ENCODE assay signal across 9 mouse cellular contexts in the genomic region with DNA sequence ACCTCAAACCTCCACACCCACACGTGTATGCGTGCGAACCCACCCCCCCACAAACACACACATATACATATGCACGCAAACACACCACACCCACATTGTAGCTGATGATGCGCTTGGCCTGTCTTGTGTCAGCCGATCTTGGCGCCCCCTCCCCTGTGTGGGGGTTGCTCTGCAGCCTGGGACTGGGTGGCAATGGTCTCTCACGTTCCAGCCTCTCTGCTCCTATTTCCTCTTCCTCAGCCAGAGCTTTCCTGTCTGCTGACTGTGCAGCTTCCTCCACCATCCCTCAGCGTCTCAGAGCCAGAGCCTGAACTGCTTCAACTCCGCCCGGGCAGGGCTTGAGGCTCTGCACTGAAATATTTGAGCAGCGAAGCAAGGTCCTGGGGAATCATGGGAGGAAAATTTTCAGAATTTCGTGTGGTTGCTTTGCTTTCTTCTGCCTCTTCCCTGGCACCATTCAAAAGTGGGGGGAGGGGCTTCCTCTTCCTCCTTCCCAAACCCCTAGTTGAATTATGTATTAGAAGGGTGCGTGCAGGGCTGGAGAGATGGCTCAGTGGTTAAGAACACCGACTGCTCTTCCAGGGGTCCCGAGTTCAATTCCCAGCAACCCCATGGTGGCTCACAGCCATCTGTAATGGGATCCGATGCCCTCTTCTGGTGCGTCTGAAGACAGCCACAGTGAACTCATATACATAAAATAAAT. TPM values are rescaled to one million over a fixed set of nuclear protein-coding genes. Genes with fewer than 3 reads are reported as not detected.
A peak's percentile ranks its signal among the peaks of the same experiment; 100 is the strongest.
DNase-seq lines count a peak whose midpoint lies in the region; ATAC-seq and TF ChIP-seq lines count a peak whose summit lies in the region.
"Had no signal": no experiment of that assay in that cellular context is flagged by ENCODE, and none has a peak within 500 bp of the region (broad histone marks: within the 10 kb centered on the region; RNA-seq: fewer than 3 reads in every experiment).

No protein-coding gene starts in this region.

- no peak for ATAC-seq in midbrain, postnatal 0 days (ENCODE audit: low FRiP score)
- no peak for ATAC-seq in midbrain, embryonic 14.5 days (ENCODE audit: low FRiP score, low TSS enrichment)
- peak; percentile 56; the same call in 1 of the 2 replicates for ATAC-seq in limb, embryonic 15.5 days (ENCODE audit: insufficient number of reproducible peaks, low FRiP score, low TSS enrichment, low read depth)
- peak; percentile 22; the same call in 1 of the 2 replicates for ATAC-seq in stomach, postnatal 0 days (ENCODE audit: low FRiP score, low TSS enrichment)
- ATAC-seq in hindbrain, embryonic 16.5 days, result no peak

- no peak for TF ChIP-seq EP300 in stomach, postnatal 0 days (optimal IDR thresholded peaks at IDR 0.05)

- H3K27me3 ChIP-seq in midbrain, postnatal 0 days (ENCODE audit: insufficient read depth, low read length), result no peaks in the 10 kb centered on the region
- H3K27me3 ChIP-seq in midbrain, embryonic 14.5 days (ENCODE audit: control insufficient read depth, insufficient read depth, low read length), result no peaks in the 10 kb centered on the region
- H3K27me3 ChIP-seq in limb, embryonic 15.5 days, result no peaks in the 10 kb centered on the region
- H3K27me3 ChIP-seq in stomach, postnatal 0 days (ENCODE audit: control insufficient read depth, insufficient read depth, low read length), result no peaks in the 10 kb centered on the region
- H3K27me3 ChIP-seq in hindbrain, embryonic 16.5 days (replicated peaks; ENCODE audit: control insufficient read depth, insufficient read depth, low read length), result no peaks in the 10 kb centered on the region
- H3K27me3 ChIP-seq: neural tube, embryonic 12.5 days had no signal

- no peak overlapping the region for H3K27ac ChIP-seq in midbrain, postnatal 0 days (ENCODE audit: low read depth, low read length)
- no peak overlapping the region for H3K27ac ChIP-seq in midbrain, embryonic 14.5 days (replicated peaks; ENCODE audit: low read depth, low read length)
- H3K27ac ChIP-seq in limb, embryonic 15.5 days, result no peak overlapping the region
- no peak overlapping the region for H3K27ac ChIP-seq in stomach, postnatal 0 days (replicated peaks)
- H3K27ac ChIP-seq in hindbrain, embryonic 16.5 days (ENCODE audit: low read depth, low read length), result no peak overlapping the region
- H3K27ac ChIP-seq: neural tube, embryonic 12.5 days had no signal

- H3K36me3 ChIP-seq in midbrain, postnatal 0 days (ENCODE audit: insufficient read depth, low read length), result no peaks in the 10 kb centered on the region
- H3K36me3 ChIP-seq in midbrain, embryonic 14.5 days (ENCODE audit: control insufficient read depth, insufficient read depth, low read length), result no peaks in the 10 kb centered on the region
- H3K36me3 ChIP-seq in limb, embryonic 15.5 days, result no peaks in the 10 kb centered on the region
- no peaks in the 10 kb centered on the region for H3K36me3 ChIP-seq in stomach, postnatal 0 days (ENCODE audit: control insufficient read depth, insufficient read depth, low read length)
- H3K36me3 ChIP-seq in hindbrain, embryonic 16.5 days (ENCODE audit: control insufficient read depth, insufficient read depth, low read length), result no peaks in the 10 kb centered on the region
- H3K36me3 ChIP-seq: neural tube, embryonic 12.5 days had no signal

- H3K9ac ChIP-seq in midbrain, postnatal 0 days (replicated peaks; ENCODE audit: low read length, poor library complexity, severe bottlenecking), result no peak overlapping the region
- H3K9ac ChIP-seq in midbrain, embryonic 14.5 days (replicated peaks; ENCODE audit: low read length), result no peak overlapping the region
- no peak overlapping the region for H3K9ac ChIP-seq in limb, embryonic 15.5 days
- H3K9ac ChIP-seq in stomach, postnatal 0 days (ENCODE audit: low read length), result no peak overlapping the region
- no peak overlapping the region for H3K9ac ChIP-seq in hindbrain, embryonic 16.5 days (ENCODE audit: low read depth, low read length)
- H3K9ac ChIP-seq: neural tube, embryonic 12.5 days had no signal

- no peaks in the 10 kb centered on the region for H3K9me3 ChIP-seq in midbrain, postnatal 0 days (ENCODE audit: low read length)
- no peaks in the 10 kb centered on the region for H3K9me3 ChIP-seq in midbrain, embryonic 14.5 days (ENCODE audit: control insufficient read depth, low read length)
- H3K9me3 ChIP-seq in limb, embryonic 15.5 days, result no peaks in the 10 kb centered on the region
- H3K9me3 ChIP-seq in stomach, postnatal 0 days (ENCODE audit: control insufficient read depth, low read length), result no peaks in the 10 kb centered on the region
- H3K9me3 ChIP-seq in hindbrain, embryonic 16.5 days (ENCODE audit: control insufficient read depth, low read length), result no peaks in the 10 kb centered on the region
- H3K9me3 ChIP-seq: neural tube, embryonic 12.5 days had no signal

- DNase-seq in midbrain, postnatal 0 days (ENCODE audit: low spot score), result no peak
- DNase-seq in midbrain, embryonic 14.5 days, result no peak
- DNase-seq in heart, adult 8-10 months (ENCODE audit: low spot score), result peak; percentile 24
- DNase-seq in stomach, postnatal 0 days (ENCODE audit: low spot score), result no peak
- no peak for DNase-seq in neural tube, embryonic 10.5 days (ENCODE audit: extremely low spot score, low spot score)
- no peak for DNase-seq in right cerebral cortex, postnatal 36 days (ENCODE audit: low spot score in 2 of 2)

- H3K4me3 ChIP-seq in midbrain, postnatal 0 days (ENCODE audit: low read depth, low read length), result no peak overlapping the region
- no peak overlapping the region for H3K4me3 ChIP-seq in midbrain, embryonic 14.5 days (replicated peaks; ENCODE audit: low read depth, low read length)
- H3K4me3 ChIP-seq in limb, embryonic 15.5 days, result no peak overlapping the region
- H3K4me3 ChIP-seq in stomach, postnatal 0 days (ENCODE audit: low read depth, low read length), result no peak overlapping the region
- H3K4me3 ChIP-seq in hindbrain, embryonic 16.5 days (ENCODE audit: low read length), result no peak overlapping the region
- H3K4me3 ChIP-seq: neural tube, embryonic 12.5 days had no signal

- H3K4me1 ChIP-seq in midbrain, postnatal 0 days (ENCODE audit: insufficient read depth, low read length), result no peaks in the 10 kb centered on the region
- no peaks in the 10 kb centered on the region for H3K4me1 ChIP-seq in midbrain, embryonic 14.5 days (ENCODE audit: control insufficient read depth, insufficient read depth, low read length)
- 0 out of 2 replicates have a peak, but pooled peaks cover 5% of the 10 kb centered on the region for H3K4me1 ChIP-seq in limb, embryonic 15.5 days
- no peaks in the 10 kb centered on the region for H3K4me1 ChIP-seq in stomach, postnatal 0 days (replicated peaks; ENCODE audit: control insufficient read depth, insufficient read depth)
- no peaks in the 10 kb centered on the region for H3K4me1 ChIP-seq in hindbrain, embryonic 16.5 days (ENCODE audit: control insufficient read depth, insufficient read depth, low read depth, low read length)
- H3K4me1 ChIP-seq: neural tube, embryonic 12.5 days had no signal

- no peak overlapping the region for H3K4me2 ChIP-seq in midbrain, postnatal 0 days (ENCODE audit: low read depth, low read length, poor library complexity, severe bottlenecking)
- no peak overlapping the region for H3K4me2 ChIP-seq in midbrain, embryonic 14.5 days (ENCODE audit: low read length)
- no peak overlapping the region for H3K4me2 ChIP-seq in limb, embryonic 15.5 days
- no peak overlapping the region for H3K4me2 ChIP-seq in stomach, postnatal 0 days (replicated peaks; ENCODE audit: low read depth)
- no peak overlapping the region for H3K4me2 ChIP-seq in hindbrain, embryonic 16.5 days (ENCODE audit: low read length)
- H3K4me2 ChIP-seq: neural tube, embryonic 12.5 days had no signal

- WGBS in midbrain, postnatal 0 days, result 85% methylated on average over 18 of the region's 18 CpGs
- WGBS in midbrain, embryonic 14.5 days, result 86% methylated on average over 18 of the region's 18 CpGs
- WGBS in limb, embryonic 15.5 days, result 74% methylated on average over 18 of the region's 18 CpGs
- 70% methylated on average over 18 of the region's 18 CpGs for whole genome bisulfite sequencing in stomach, postnatal 0 days
- WGBS in hindbrain, embryonic 16.5 days, result 84% methylated on average over 18 of the region's 18 CpGs

- peak; percentile 18; the same call in 1 of the 2 replicates for TF ChIP-seq CTCF in midbrain, postnatal 0 days (IDR thresholded peaks at IDR 0.05)
- peak; percentile 29 for TF ChIP-seq CTCF in stomach, postnatal 0 days (IDR thresholded peaks at IDR 0.05; ENCODE audit: low read depth)

RNA-seq across cellular contexts. Expression of a gene that starts 28.1 kb away (rescaled TPM):
- total RNA-seq in midbrain, postnatal 0 days (2014; rRNA removed), result 96.4 and 104 TPM in 2 replicates
- polyA plus RNA-seq in midbrain, postnatal 0 days (2015; fragmentation: Nextera tagmentation; extraction: Ambion mirVana), result 74.6 and 77.2 TPM in 2 replicates
- polyA plus RNA-seq in midbrain, embryonic 14.5 days (2014; fragmentation: Nextera tagmentation; extraction: Ambion mirVana), result 121 and 150 TPM in 2 replicates
- 100 to 1,000 TPM; 183 to 210 (median 205) TPM for total RNA-seq in heart, adult 8-10 months (2022)
- 164 and 170 TPM in 2 replicates for polyA plus RNA-seq in limb, embryonic 15.5 days (2015; fragmentation: Nextera tagmentation; extraction: Ambion mirVana)
- 63.0 and 81.9 TPM in 2 replicates for polyA plus RNA-seq in stomach, postnatal 0 days (2015; fragmentation: Nextera tagmentation; extraction: Ambion mirVana)
- 132 and 141 TPM in 2 replicates for polyA plus RNA-seq in hindbrain, embryonic 16.5 days (2015; fragmentation: Nextera tagmentation; extraction: Ambion mirVana)

Comparison
In these comparisons a context has a peak if more than half of its experiments do, and no peak if none do; other contexts are left out.
1. ATAC-seq: peak in limb, embryonic 15.5 days (single experiment) and stomach, postnatal 0 days (single experiment); none in midbrain, postnatal 0 days (single experiment), midbrain, embryonic 14.5 days (single experiment) and hindbrain, embryonic 16.5 days (single experiment).